Mouse (Mus musculus): ENCODE data around the gene Fndc3b. TPM values are rescaled to one million over a fixed set of nuclear protein-coding genes. Genes with fewer than 3 reads are reported as not detected.
A peak's percentile ranks its signal among the peaks of the same experiment; 100 is the strongest.

Gene Fndc3b
- total and polyA plus RNA-seq, 2 experiments from 2014 or later = 16.4 to 57.1 TPM

DNA sequence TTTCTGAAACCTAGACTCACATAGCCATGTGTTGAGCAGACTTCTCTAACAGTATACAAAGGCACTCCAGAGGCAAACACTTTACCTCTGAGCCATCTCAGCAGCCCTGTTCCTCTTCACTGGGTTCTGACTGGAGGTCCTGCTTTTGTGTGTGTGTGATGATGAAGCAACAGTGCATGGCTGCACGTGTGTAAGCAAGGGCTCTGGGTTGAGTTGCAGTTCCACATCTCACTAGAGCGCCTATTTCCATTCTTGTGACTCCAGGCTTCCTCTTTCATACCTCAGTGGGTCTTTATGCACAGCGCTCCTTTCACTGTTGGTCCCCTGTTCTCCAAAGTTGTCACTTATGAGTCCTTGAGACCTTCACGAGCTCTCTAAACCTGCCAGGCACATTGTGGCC is 261.7 kb downstream of the Fndc3b start:
- Histone ChIP-seq H3K9ac (replicated peaks; ENCODE audit: low read depth, low read length) (no peak overlapping the region), H3K27me3 (ENCODE audit: control insufficient read depth, insufficient read depth, low read length) (no peaks in the 10 kb centered on the region), H3K4me2 (ENCODE audit: low read depth, low read length) (no peak overlapping the region), H3K4me1 (ENCODE audit: control insufficient read depth, insufficient read depth) (no peaks in the 10 kb centered on the region), H3K9me3 (replicated peaks; ENCODE audit: control insufficient read depth, low read length) (no peaks in the 10 kb centered on the region), H3K27ac (ENCODE audit: low read depth) (no peak overlapping the region), H3K4me3 (ENCODE audit: low read depth, low read length) (no peak overlapping the region), H3K36me3 (replicated peaks; ENCODE audit: control insufficient read depth, insufficient read depth, low read length) (peaks cover 88% of the 10 kb centered on the region)
- 91% methylated on average over 4 of the region's 4 CpGs for WGBS
- ATAC-seq (ENCODE audit: insufficient read depth, low read depth) = no peak
- DNase-seq (ENCODE audit: low spot score) = no peak
- TF ChIP-seq EP300 (IDR thresholded peaks at IDR 0.05; ENCODE audit: low read depth) (no peak), CTCF (IDR thresholded peaks at IDR 0.05; ENCODE audit: low read depth) (no peak)

DNA sequence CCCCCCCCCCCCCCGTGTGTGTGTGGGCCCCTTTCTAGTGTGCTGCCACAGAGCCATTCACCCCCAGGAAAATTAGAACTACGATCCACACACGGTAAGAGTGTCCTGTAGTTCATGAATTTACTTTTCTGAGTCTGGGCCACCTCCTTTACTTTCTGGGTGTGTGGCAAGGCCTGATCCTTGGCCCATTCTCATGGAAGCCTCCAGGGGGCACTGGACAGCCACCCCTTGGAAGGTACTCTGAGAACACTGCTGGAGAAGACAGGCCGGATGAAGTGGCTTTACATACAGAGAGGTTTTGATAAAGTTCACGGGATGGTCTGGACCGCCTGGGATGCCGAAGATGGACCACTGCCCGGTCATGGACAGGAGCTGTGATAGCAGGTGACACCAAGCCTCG is 262.7 kb downstream of the Fndc3b start:
- WGBS = 77% methylated on average over 9 of the region's 9 CpGs
- TF ChIP-seq CTCF (IDR thresholded peaks at IDR 0.05; ENCODE audit: low read depth) (peak; percentile 55), EP300 (IDR thresholded peaks at IDR 0.05; ENCODE audit: low read depth) (no peak)
- H3K4me3 ChIP-seq (ENCODE audit: low read depth, low read length) = no peak overlapping the region
- H3K9ac ChIP-seq (replicated peaks; ENCODE audit: low read depth, low read length) = no peak overlapping the region
- H3K27ac ChIP-seq (ENCODE audit: low read depth) = no peak overlapping the region
- H3K4me1 ChIP-seq (ENCODE audit: control insufficient read depth, insufficient read depth) = no peaks in the 10 kb centered on the region
- DNase-seq (ENCODE audit: low spot score) = peak; percentile 46
- no peak overlapping the region for H3K4me2 ChIP-seq (ENCODE audit: low read depth, low read length)
- peaks cover 83% of the 10 kb centered on the region for H3K36me3 ChIP-seq (replicated peaks; ENCODE audit: control insufficient read depth, insufficient read depth, low read length)
- H3K27me3 ChIP-seq (ENCODE audit: control insufficient read depth, insufficient read depth, low read length) = no peaks in the 10 kb centered on the region
- H3K9me3 ChIP-seq (replicated peaks; ENCODE audit: control insufficient read depth, low read length) = no peaks in the 10 kb centered on the region
- 0 out of 2 replicates have a peak, but pooled peaks have one; percentile 40 for ATAC-seq (ENCODE audit: insufficient read depth, low read depth)

- Histone ChIP-seq H3K27ac (ENCODE audit: low read depth) (no peak overlapping the region), H3K4me1 (ENCODE audit: control insufficient read depth, insufficient read depth) (0 out of 2 replicates have a peak, but pooled peaks cover 6% of the 10 kb centered on the region), H3K4me2 (ENCODE audit: low read depth, low read length) (no peak overlapping the region), H3K36me3 (replicated peaks; ENCODE audit: control insufficient read depth, insufficient read depth, low read length) (peaks cover 59% of the 10 kb centered on the region), H3K27me3 (ENCODE audit: control insufficient read depth, insufficient read depth, low read length) (no peaks in the 10 kb centered on the region), H3K4me3 (ENCODE audit: low read depth, low read length) (no peak overlapping the region), H3K9me3 (replicated peaks; ENCODE audit: control insufficient read depth, low read length) (no peaks in the 10 kb centered on the region), H3K9ac (replicated peaks; ENCODE audit: low read depth, low read length) (no peak overlapping the region)
- ATAC-seq (ENCODE audit: insufficient read depth, low read depth) (no peak), DNase-seq (ENCODE audit: low spot score) (no peak)
- WGBS = 80% methylated on average over 16 of the region's 16 CpGs
- TF ChIP-seq EP300 (IDR thresholded peaks at IDR 0.05; ENCODE audit: low read depth) = no peak
- TF ChIP-seq CTCF (IDR thresholded peaks at IDR 0.05; ENCODE audit: low read depth) = no peak
These were observed 271.4 kb downstream of the Fndc3b start for GRCm38 (mm10) chr3:27439704-27440103.

- Histone ChIP-seq H3K27ac (ENCODE audit: low read depth) (no peak overlapping the region), H3K4me1 (ENCODE audit: control insufficient read depth, insufficient read depth) (peaks cover 10% of the 10 kb centered on the region; the same call in 1 of the 2 replicates), H3K9ac (replicated peaks; ENCODE audit: low read depth, low read length) (no peak overlapping the region), H3K4me3 (ENCODE audit: low read depth, low read length) (no peak overlapping the region), H3K9me3 (replicated peaks; ENCODE audit: control insufficient read depth, low read length) (no peaks in the 10 kb centered on the region), H3K4me2 (ENCODE audit: low read depth, low read length) (no peak overlapping the region), H3K27me3 (ENCODE audit: control insufficient read depth, insufficient read depth, low read length) (no peaks in the 10 kb centered on the region), H3K36me3 (replicated peaks; ENCODE audit: control insufficient read depth, insufficient read depth, low read length) (peaks cover 74% of the 10 kb centered on the region)
- DNase-seq (ENCODE audit: low spot score) (no peak), ATAC-seq (ENCODE audit: insufficient read depth, low read depth) (no peak)
- TF ChIP-seq CTCF (IDR thresholded peaks at IDR 0.05; ENCODE audit: low read depth) (no peak), EP300 (IDR thresholded peaks at IDR 0.05; ENCODE audit: low read depth) (no peak)
- WGBS = 76% methylated on average over 6 of the region's 6 CpGs
These were observed 275.9 kb downstream of the Fndc3b start for GRCm38 (mm10) chr3:27435096-27435620.

DNA sequence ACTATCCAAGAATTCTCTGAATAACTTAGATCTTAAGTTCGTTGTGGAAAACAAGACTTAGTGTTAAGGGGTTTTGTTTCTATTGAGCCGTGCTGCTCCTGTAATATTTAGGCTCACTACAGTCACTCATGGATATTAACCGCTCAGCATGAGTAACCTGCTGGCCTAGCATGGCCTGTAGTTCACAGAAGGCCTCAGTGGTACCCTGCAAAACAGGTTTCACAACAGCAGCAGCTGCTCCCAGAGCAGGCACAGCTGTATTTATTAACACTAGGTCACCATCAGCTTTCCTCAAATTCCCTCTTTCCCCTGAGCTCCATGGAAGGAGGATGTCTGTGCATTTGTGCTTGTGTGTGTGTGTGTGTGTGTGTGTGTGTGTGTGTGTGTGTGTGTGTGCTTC is 278.1 kb downstream of the Fndc3b start:
- WGBS = 86% methylated on average over 3 of the region's 3 CpGs
- ATAC-seq (ENCODE audit: insufficient read depth, low read depth) = no peak
- Histone ChIP-seq H3K27ac (ENCODE audit: low read depth) (no peak overlapping the region), H3K4me3 (ENCODE audit: low read depth, low read length) (no peak overlapping the region), H3K4me1 (ENCODE audit: control insufficient read depth, insufficient read depth) (peaks cover 10% of the 10 kb centered on the region; the same call in 1 of the 2 replicates), H3K4me2 (ENCODE audit: low read depth, low read length) (no peak overlapping the region), H3K9ac (replicated peaks; ENCODE audit: low read depth, low read length) (no peak overlapping the region), H3K36me3 (replicated peaks; ENCODE audit: control insufficient read depth, insufficient read depth, low read length) (peaks cover 73% of the 10 kb centered on the region), H3K9me3 (replicated peaks; ENCODE audit: control insufficient read depth, low read length) (no peaks in the 10 kb centered on the region), H3K27me3 (ENCODE audit: control insufficient read depth, insufficient read depth, low read length) (no peaks in the 10 kb centered on the region)
- no peak for TF ChIP-seq CTCF (IDR thresholded peaks at IDR 0.05; ENCODE audit: low read depth)
- TF ChIP-seq EP300 (IDR thresholded peaks at IDR 0.05; ENCODE audit: low read depth) = no peak
- no peak for DNase-seq (ENCODE audit: low spot score)
